Mouse (Mus musculus): ENCODE results near the gene Myo16.

Myo16 gene

GRCm38 (mm10) chr8:10625262-10625661 is 471.6 kb downstream of the Myo16 start:
- DNase-seq (ENCODE audit: low spot score in 2 of 2) = no peak

DNA sequence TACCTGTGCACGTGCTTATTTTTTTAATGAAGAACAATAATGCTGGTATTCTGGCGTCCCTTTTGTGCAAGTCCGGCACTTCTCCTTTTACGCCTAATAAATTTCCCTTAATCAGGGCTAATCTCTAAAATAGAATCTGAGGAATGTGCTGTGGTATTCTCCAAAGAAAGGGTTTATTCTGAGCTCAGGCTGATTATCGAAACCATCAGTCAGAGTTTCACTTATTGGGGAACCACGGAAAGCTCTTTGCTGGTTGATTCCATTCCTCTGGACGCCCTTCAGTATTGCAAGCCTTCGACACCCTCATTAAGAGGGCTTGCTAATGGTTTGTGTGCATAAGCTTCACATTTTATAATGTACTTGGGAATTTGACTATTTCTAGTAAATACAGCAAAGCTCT is 475.0 kb downstream of the Myo16 start:
- no peak for DNase-seq (ENCODE audit: low spot score in 2 of 2)

- no peak for DNase-seq (ENCODE audit: low spot score in 2 of 2)
Observed at GRCm38 (mm10) chr8:10629862-10630261, 476.2 kb downstream of the Myo16 start.

DNA sequence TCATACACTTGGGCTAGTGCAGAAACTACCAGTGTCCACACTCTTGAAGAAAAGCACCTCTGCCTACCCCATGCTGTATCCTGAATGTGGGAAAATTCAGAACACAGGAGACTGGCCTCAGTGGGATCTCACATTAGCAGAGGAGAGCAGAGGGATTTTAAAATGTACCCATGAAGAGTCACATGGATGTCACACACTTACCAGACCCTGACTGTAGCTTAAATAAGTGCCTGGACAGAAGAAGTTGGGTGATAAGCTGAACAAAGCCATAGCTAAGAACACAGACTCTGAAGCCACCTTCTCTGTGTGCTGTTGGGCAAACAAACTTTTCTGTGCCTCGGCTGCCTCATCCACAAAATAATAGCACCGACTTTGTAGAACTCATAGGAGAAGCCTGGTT is 477.3 kb downstream of the Myo16 start:
- DNase-seq (ENCODE audit: low spot score in 2 of 2) = no peak

GRCm38 (mm10) chr8:10632603-10633002 is 478.9 kb downstream of the Myo16 start:
- DNase-seq (ENCODE audit: low spot score in 2 of 2) = no peak

DNA sequence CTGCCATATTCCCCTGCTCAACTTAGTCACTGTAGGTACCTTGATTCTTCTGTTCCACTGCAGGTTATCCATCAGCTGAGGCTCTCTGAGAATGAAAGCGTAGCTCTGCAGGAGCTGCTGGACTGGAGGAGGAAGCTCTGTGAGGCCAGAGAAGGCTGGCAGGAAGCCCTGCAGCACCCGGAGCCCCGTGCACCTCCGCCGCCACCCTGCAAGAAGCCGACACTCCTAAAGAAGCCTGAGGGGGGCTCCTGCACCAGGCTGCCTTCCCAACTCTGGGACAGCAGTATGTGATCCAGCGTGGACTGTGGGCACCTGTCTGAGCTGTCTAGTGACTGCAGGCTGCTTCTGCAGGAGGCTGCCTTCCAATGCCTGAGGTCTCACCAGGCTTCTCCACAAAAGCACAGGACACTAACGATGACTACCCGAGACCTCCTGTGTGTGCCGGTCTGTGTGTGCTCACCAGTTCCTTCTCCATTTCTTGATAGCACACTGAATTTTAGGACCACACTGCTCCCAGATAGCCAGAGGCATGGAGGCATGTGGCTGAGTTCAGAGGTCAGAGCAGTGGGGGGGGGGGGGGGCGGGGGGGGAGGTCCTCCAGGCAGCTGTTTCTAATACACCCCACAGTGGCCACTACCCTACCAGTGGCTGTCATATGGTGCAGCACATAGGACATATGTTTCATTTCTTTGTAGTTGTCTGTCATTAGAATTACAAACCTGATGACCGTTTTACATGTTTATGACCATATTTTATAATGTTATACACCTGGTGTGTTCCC is 479.8 kb downstream of the Myo16 start:
- no peak for DNase-seq (ENCODE audit: low spot score in 2 of 2)

- DNase-seq (ENCODE audit: low spot score in 2 of 2) = no peak
Observed at GRCm38 (mm10) chr8:10634421-10634820, 480.7 kb downstream of the Myo16 start.

DNA sequence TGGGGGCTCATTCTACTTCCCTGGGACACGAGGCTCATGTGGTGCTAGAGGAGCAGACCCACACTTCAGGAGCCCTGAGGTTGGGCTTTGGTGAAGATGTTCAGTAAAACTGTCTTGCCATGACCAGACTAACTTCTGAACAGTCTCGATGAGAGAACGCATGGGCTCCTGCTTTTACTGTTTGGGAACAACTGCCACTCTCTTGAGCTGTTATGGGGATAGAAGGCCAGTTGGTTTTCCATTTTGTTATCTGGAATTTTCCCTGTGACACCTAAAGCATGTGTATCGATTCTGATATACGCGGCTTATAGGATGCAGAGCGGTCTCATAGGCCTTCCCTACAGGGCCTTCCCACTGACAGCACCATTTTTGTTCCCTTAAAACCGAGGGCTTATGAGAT is 485.2 kb downstream of the Myo16 start:
- DNase-seq (ENCODE audit: low spot score in 2 of 2) = no peak

DNA sequence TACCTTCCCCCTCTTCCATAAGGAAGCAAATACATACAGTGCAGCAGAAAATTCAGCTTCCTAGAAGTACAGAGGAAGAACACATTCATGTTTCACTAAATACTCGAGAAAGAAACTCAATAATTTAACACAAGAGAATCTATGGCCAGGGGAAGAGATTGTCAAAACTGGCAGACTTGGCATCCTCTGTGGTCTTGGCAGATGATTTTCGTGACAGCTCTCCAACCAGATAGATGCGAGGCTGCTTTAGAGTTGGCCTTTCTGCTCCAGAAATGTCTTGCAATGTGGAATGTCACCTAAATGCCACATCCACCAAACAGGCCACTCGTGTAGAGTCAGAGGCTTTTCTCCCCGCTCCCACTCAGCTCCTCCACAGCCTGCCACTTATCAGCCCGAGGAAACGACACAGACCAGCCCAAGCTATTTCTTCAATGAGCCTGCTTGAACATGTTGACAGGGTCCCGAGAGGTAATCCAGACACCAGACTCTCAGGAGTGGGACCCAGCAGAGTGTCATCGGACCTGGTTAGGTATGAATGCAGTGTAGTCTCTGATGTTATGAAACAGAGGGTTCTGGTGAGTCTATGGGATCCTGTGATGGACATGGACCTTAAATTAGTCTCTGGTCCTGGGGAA is 486.6 kb downstream of the Myo16 start:
- DNase-seq (ENCODE audit: low spot score in 2 of 2) = no peak

DNA sequence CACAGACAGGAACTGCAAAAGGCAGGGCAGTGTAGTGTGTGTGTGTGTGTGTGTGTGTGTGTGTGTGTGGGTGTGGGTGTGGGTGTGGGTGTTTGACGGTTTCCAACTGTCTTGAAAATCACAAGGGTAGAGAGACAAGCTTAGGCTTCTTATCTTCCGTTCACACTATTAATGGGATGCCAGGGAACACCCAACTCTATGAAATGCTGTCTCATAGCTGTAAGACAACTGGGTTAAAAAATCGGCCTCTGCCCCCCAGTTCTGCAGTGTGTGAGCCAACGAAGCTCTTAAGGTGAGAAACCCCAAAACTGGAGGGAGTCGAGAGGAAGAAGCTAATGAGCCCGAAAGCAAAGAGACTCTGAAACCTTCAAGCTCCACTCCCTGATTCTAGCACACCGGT is 487.1 kb downstream of the Myo16 start:
- DNase-seq (ENCODE audit: low spot score in 2 of 2) = no peak

GRCm38 (mm10) chr8:10641343-10641742 is 487.6 kb downstream of the Myo16 start:
- no peak for DNase-seq (ENCODE audit: low spot score in 2 of 2)

DNA sequence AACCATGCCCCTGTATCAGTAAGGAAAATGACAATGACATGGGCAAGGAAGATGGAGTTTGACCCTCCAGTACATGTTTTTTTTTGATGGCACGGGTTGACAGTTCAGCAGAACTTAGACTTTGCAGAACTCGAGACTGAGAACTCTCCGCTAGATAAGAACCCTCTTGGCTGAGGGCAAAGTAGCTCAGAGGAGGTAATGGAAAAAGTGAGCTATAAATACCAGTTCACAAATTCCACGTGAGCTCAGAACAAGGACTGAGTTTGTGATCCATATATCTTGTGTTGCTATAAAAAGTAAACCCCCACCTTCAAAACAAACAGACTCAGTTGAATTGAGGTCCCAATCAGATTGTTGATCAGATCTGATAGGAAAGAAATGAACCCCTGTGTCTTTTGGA is 489.5 kb downstream of the Myo16 start:
- DNase-seq (ENCODE audit: low spot score in 2 of 2) = no peak

GRCm38 (mm10) chr8:10644481-10644880 is 490.8 kb downstream of the Myo16 start:
- DNase-seq (ENCODE audit: low spot score in 2 of 2) = no peak

GRCm38 (mm10) chr8:10645740-10646139 is 492.0 kb downstream of the Myo16 start:
- no peak for DNase-seq (ENCODE audit: low spot score in 2 of 2)

- DNase-seq (ENCODE audit: low spot score in 2 of 2) = no peak
Observed at GRCm38 (mm10) chr8:10646485-10646884, 492.8 kb downstream of the Myo16 start.

DNA sequence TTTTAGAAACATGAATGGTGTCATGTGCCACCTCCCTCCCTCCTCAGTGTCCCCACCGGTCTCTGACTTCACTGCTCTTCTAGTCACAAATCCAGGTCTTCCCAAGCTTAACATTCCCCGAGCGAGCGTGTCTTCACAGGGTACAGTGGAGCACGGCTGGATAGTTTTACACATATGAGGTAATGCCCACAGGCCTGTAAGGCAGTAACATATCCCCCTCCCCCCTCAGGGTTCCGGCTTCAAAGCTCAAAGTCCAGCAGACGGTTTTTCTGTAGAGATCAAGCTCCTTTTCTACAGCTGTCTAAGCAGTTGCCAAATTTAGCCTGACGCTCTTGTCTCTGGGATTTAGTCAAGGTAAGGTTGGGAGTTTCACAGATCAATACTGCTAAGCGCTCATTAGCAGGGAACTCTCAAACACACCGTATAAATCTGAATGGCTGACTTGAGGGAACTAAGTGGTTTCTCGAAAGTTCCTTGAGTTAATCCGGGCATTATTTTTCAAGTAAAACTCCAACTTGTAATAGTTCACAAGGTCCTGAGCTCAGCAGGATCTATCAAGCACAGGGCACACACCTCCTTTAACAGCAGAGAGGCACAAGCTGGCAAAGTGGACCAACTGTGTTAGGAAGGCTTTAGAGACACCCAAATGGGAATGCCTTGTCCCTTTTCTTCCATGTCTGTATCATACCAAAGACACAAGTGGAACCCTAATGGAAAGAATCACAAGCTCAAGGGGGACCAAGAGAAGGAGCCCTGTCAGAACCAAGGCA is 498.0 kb downstream of the Myo16 start:
- DNase-seq (ENCODE audit: low spot score in 2 of 2) = no peak

DNA sequence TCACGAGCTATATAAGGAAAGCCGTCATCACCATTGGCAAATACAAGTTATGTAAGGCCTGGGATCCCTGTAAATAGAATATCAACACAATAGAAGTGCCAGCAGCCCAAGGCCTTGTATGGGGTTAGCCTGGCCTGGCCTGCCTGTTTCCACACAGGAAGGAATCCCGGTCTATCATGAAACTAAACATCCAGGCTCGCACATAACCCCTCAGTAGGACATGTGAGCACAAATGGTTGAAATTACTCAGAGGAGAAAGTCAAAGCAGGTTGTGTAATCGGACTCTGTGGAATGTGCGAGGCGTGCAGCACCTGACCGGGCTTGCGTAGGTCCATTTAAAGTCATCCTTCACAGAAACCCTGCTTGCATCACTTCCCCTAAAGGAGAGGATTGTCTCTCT is 499.6 kb downstream of the Myo16 start:
- peak in 1 of 2 experiments; percentile 28 for DNase-seq (ENCODE audit: low spot score in 2 of 2)

GRCm38 (mm10) chr8:10654922-10655518 is 501.3 kb downstream of the Myo16 start:
- DNase-seq (ENCODE audit: low spot score in 2 of 2) = no peak

GRCm38 (mm10) chr8:10663770-10664470 is 510.2 kb downstream of the Myo16 start:
- no peak for DNase-seq (ENCODE audit: low spot score in 2 of 2)

DNA sequence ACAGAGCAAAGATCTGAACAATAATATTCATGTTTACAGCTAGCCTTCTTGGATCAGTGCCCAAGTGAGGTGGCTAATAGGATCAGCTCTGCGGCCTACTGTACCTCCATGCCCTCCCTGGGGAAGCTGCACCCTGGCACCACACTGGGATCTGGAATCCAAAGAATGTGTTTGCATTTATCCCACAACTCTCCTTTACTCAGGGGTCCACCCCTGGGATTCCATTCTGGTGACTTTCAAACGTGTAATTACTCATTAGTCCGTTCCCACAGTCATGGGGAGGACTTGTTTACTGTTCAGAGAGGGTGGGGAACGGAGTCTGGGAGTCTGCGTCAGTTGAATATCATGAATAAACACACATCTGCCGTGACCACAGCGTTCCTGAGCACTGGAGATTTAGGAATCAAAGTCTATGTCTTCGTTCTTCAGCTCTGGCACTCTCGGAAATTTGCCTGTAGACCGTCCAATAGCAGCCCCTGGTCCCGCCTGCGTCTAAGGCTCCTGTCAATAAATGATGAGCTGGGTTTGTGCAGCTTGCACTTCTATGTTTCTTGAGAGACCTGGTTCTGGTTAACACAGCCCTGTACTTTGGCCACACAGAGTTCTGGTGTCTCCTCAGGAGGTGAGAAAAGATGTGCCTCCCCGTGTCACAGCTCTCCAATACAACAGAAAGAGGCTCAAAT is 511.3 kb downstream of the Myo16 start:
- peak; percentile 16 to 22 for DNase-seq (ENCODE audit: low spot score in 2 of 2)

DNA sequence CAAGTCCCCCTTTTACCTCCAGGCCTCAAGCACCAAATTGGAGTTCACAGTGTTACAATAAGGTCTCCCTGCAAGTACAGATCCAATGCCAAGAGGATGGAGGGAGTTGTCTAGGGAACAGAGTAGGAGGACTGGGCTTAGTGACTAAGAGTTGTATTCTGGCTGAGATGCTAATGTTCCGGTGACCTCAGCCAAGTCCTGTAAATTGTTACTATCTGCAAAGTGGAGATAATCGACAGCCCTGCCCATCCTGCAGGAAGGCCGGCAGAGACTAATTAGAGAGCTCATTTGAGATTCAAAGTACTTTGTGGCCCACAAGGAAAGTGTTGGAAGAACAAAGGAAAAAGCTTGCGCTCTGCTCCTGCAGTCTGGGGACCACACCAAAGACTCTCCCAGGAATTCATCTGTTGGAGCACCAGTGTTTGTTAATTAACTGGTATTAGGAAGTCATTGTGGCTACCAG is 512.1 kb downstream of the Myo16 start:
- peak in 1 of 2 experiments; percentile 25 for DNase-seq (ENCODE audit: low spot score in 2 of 2)
